Mouse (Mus musculus) midbrain, embryonic 11.5 days (tissue): ENCODE results near the gene Tbl3. TPM values are rescaled to one million over a fixed set of nuclear protein-coding genes. Genes with fewer than 3 reads are reported as not detected.

Experiments
- ATAC-seq: fragments of 200-750 bp; cut with Nextera tagmentation; 2 replicates; pipeline ENCODE4 v1.8.0; 2017; ENCODE audit warnings: moderate TSS enrichment, moderate library complexity; ENCODE audit not compliant: low FRiP score
- DNase-seq: peaks from one replicate; pipeline ENCODE4 v3.0.0; 2015; ENCODE audit warnings: low spot score; ENCODE audit errors: missing footprints
- H3K27ac ChIP-seq: fragments of 300-500 bp; sonication (generic); 2 replicates; pipeline ENCODE4 v1.5.1; 2014; ENCODE audit warnings: low read depth, low read length
- H3K27me3 ChIP-seq: fragments of 300-500 bp; sonication (generic); 2 replicates; pipeline ENCODE4 v1.6.1; 2014; ENCODE audit warnings: mild to moderate bottlenecking, low read length, moderate library complexity, mixed read lengths; ENCODE audit not compliant: control insufficient read depth, insufficient read depth
- H3K36me3 ChIP-seq: fragments of 300-500 bp; sonication (generic); 2 replicates; pipeline ENCODE4 v1.6.1; 2014; ENCODE audit warnings: mild to moderate bottlenecking, low read length, moderate library complexity, mixed read lengths; ENCODE audit not compliant: control insufficient read depth, insufficient read depth
- H3K4me1 ChIP-seq: fragments of 300-500 bp; sonication (generic); 2 replicates; pipeline ENCODE4 v1.6.1; 2014; ENCODE audit warnings: low read length; ENCODE audit not compliant: control insufficient read depth, insufficient read depth
- H3K4me2 ChIP-seq: fragments of 300-500 bp; sonication (generic); 2 replicates; pipeline ENCODE4 v1.6.1; 2014; ENCODE audit warnings: mild to moderate bottlenecking, moderate library complexity
- H3K4me3 ChIP-seq: fragments of 300-500 bp; sonication (generic); 2 replicates; pipeline ENCODE4 v1.5.1; 2014; ENCODE audit warnings: low read depth, low read length
- H3K9ac ChIP-seq: fragments of 300-500 bp; sonication (generic); 2 replicates; pipeline ENCODE4 v1.6.1; 2014; ENCODE audit warnings: low read length
- H3K9me3 ChIP-seq: fragments of 300-500 bp; sonication (generic); 2 replicates; pipeline ENCODE4 v1.6.1; 2016; ENCODE audit warnings: low read length; ENCODE audit not compliant: control insufficient read depth
- WGBS: fragments of 180-500 bp; shearing (Covaris S2); extraction: QIAGEN DNeasy Blood & Tissue Kit; methylation state at CpG from one replicate; pipeline ENCODE4 v1.1.7; 2014; 5-methylcytosine and 5-hydroxymethylcytosine counted together
- polyA plus RNA-seq: library from polyadenylated mRNA; unstranded; fragments of >200 nt; fragmentation: Nextera tagmentation; extraction: Ambion mirVana; gene quantifications from 2 replicates; pipeline ENCODE4 v1.2.1, GENCODE M21; 2014

Gene Tbl3
- polyA plus RNA-seq, 1 experiment from 2014 or later = 97.5 TPM

GRCm38 (mm10) chr17:24739926-24740325 lies 32.5 kb upstream of the Tbl3 start:
- peaks cover 11% of the 10 kb centered on the region for H3K4me1 ChIP-seq
- no peak for ATAC-seq
- peak; percentile 21 for DNase-seq
- H3K36me3 ChIP-seq = no peaks in the 10 kb centered on the region
- no peak overlapping the region for H3K9ac ChIP-seq
- H3K27ac ChIP-seq = no peak overlapping the region
- H3K9me3 ChIP-seq = no peaks in the 10 kb centered on the region
- H3K4me2 ChIP-seq = no peak overlapping the region
- no peaks in the 10 kb centered on the region for H3K27me3 ChIP-seq
- WGBS = 81% methylated on average over 8 of the region's 8 CpGs
- H3K4me3 ChIP-seq = no peak overlapping the region

GRCm38 (mm10) chr17:24738238-24738637 lies 30.8 kb upstream of the Tbl3 start:
- Histone ChIP-seq H3K4me3 (no peak overlapping the region), H3K9ac (no peak overlapping the region), H3K4me2 (no peak overlapping the region), H3K4me1 (peaks cover 11% of the 10 kb centered on the region), H3K36me3 (no peaks in the 10 kb centered on the region), H3K9me3 (no peaks in the 10 kb centered on the region), H3K27me3 (no peaks in the 10 kb centered on the region), H3K27ac (no peak overlapping the region)
- ATAC-seq (no peak), DNase-seq (peak; percentile 31)
- WGBS = 83% methylated on average over 4 of the region's 4 CpGs

DNA sequence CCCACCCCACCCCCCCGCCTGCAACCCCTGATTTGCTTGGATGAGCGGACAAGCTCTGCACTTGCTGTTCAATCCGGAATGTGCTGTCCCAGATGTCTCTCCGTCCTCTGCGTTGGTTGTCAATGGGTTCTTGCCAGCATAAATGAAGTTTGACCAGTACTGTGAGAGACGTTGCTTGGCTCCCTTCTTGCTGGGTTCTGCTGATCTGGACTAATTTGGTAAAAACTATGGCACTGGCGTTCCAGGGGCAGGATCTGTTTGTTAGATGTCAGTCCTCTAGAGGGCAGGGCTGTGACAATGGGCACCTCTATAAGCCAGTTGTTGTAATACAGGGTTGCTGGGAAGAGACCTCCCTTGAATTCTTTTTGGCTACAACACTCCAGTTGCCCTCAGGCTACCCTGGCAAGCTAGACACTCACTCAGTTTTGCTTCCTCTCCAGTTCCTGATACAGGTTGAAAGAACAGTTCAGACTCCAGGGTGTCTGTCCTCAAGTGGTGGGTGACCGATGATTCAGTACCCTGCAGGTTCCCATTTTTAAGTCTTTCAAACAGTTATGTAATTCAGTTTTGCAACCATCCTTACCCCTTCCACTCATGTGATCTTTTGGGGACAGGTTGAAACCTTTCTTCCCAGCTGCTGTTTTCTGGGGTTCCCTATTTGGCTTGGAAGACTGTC lies 29.8 kb upstream of the Tbl3 start:
- Histone ChIP-seq H3K9ac (no peak overlapping the region), H3K4me2 (peak overlapping the region; percentile 90), H3K4me1 (peaks cover 11% of the 10 kb centered on the region), H3K4me3 (peak overlapping the region; percentile 56), H3K36me3 (no peaks in the 10 kb centered on the region), H3K27me3 (no peaks in the 10 kb centered on the region), H3K27ac (no peak overlapping the region), H3K9me3 (no peaks in the 10 kb centered on the region)
- ATAC-seq (no peak), DNase-seq (peak; percentile 81)
- WGBS = 31% methylated on average over 8 of the region's 8 CpGs

- ATAC-seq = peak; percentile 98
- Histone ChIP-seq H3K4me2 (peak within 1 kb of the TSS; percentile 90), H3K9me3 (no peaks in the 10 kb centered on the region), H3K4me3 (peak within 1 kb of the TSS; percentile 56), H3K27ac (no peak within 1 kb of the TSS), H3K9ac (peak within 1 kb of the TSS; percentile 68), H3K27me3 (no peaks in the 10 kb centered on the region), H3K4me1 (peaks cover 11% of the 10 kb centered on the region), H3K36me3 (no peaks in the 10 kb centered on the region)
- DNase-seq = peak; percentile 98
- 1% methylated on average over 29 of the region's 29 CpGs for WGBS
Measured at GRCm38 (mm10) chr17:24736330-24737051, 29.0 kb upstream of the Tbl3 start, which contains the start of gene Msrb1. Gene Msrb1, plus strand, starts transcription at chr17:24736642.

DNA sequence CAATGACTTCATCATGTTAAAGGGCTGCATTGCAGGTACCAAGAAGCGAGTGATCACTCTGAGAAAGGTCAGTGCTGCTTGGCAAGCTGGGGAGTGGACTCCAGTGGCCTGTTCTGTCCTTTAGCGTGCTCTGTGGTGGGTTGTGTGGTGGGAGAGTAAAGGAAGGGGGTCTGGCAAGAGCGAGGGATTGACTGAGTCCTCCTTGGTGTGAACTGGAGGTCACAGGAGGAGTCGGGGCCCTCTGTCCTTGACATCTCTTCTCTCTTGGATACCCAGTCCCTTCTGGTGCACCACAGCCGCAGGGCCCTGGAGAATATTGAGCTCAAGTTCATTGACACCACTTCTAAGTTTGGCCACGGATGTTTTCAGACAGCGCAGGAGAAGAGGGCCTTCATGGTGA lies 28.0 kb upstream of the Tbl3 start:
- H3K4me1 ChIP-seq = peaks cover 11% of the 10 kb centered on the region
- no peaks in the 10 kb centered on the region for H3K36me3 ChIP-seq
- no peak overlapping the region for H3K27ac ChIP-seq
- no peaks in the 10 kb centered on the region for H3K9me3 ChIP-seq
- WGBS = 87% methylated on average over 7 of the region's 7 CpGs
- DNase-seq (peak; percentile 68), ATAC-seq (no peak)
- no peaks in the 10 kb centered on the region for H3K27me3 ChIP-seq
- H3K4me2 ChIP-seq = peak overlapping the region; percentile 90
- H3K9ac ChIP-seq = no peak overlapping the region
- H3K4me3 ChIP-seq = no peak overlapping the region

GRCm38 (mm10) chr17:24734513-24734912 lies 27.1 kb upstream of the Tbl3 start:
- no peaks in the 10 kb centered on the region for H3K27me3 ChIP-seq
- peaks cover 11% of the 10 kb centered on the region for H3K4me1 ChIP-seq
- H3K9ac ChIP-seq = no peak overlapping the region
- 84% methylated on average over 1 of the region's 1 CpGs for WGBS
- no peak overlapping the region for H3K4me3 ChIP-seq
- H3K36me3 ChIP-seq = no peaks in the 10 kb centered on the region
- no peak overlapping the region for H3K27ac ChIP-seq
- no peak for ATAC-seq
- H3K9me3 ChIP-seq = no peaks in the 10 kb centered on the region
- H3K4me2 ChIP-seq = no peak overlapping the region
- DNase-seq = peak; percentile 37

- Histone ChIP-seq H3K4me3 (no peak overlapping the region), H3K9ac (no peak overlapping the region), H3K4me2 (no peak overlapping the region), H3K27ac (no peak overlapping the region), H3K27me3 (no peaks in the 10 kb centered on the region), H3K4me1 (peaks cover 11% of the 10 kb centered on the region), H3K9me3 (no peaks in the 10 kb centered on the region), H3K36me3 (no peaks in the 10 kb centered on the region)
- DNase-seq (no peak), ATAC-seq (no peak)
- WGBS = 90% methylated on average over 21 of the region's 21 CpGs
Measured at GRCm38 (mm10) chr17:24733434-24734050, 26.1 kb upstream of the Tbl3 start.

- peaks cover 10% of the 10 kb centered on the region for H3K4me1 ChIP-seq
- no peak for DNase-seq
- H3K27ac ChIP-seq = no peak overlapping the region
- no peaks in the 10 kb centered on the region for H3K27me3 ChIP-seq
- ATAC-seq = no peak
- H3K36me3 ChIP-seq = no peaks in the 10 kb centered on the region
- WGBS = 84% methylated on average over 12 of the region's 12 CpGs
- no peak overlapping the region for H3K4me3 ChIP-seq
- no peak overlapping the region for H3K4me2 ChIP-seq
- H3K9me3 ChIP-seq = no peaks in the 10 kb centered on the region
- H3K9ac ChIP-seq = no peak overlapping the region
Measured at GRCm38 (mm10) chr17:24732233-24732935, 24.9 kb upstream of the Tbl3 start.
